Comparison of ENCODE assay signal across 9 mouse cellular contexts in genomic region chr5:86352966-86353365, GRCm38 (mm10). TPM values are rescaled to one million over a fixed set of nuclear protein-coding genes. Genes with fewer than 3 reads are reported as not detected.
A peak's percentile ranks its signal among the peaks of the same experiment; 100 is the strongest.
DNase-seq lines count a peak whose midpoint lies in the region; ATAC-seq and TF ChIP-seq lines count a peak whose summit lies in the region.
"Had no signal": no experiment of that assay in that cellular context is flagged by ENCODE, and none has a peak within 500 bp of the region (broad histone marks: within the 10 kb centered on the region; RNA-seq: fewer than 3 reads in every experiment).

No protein-coding gene starts in this region.

- TF ChIP-seq CTCF in MEL (IDR thresholded peaks at IDR 0.05 in 2 of 3, conservative IDR thresholded peaks at IDR 0.05 in 1 of 3; ENCODE audit: control insufficient read depth in 1 of 3, insufficient read depth in 1 of 3, low read depth in 2 of 3, low read length in 3 of 3, poor library complexity in 1 of 3, severe bottlenecking in 1 of 3), result peak in 2 of 3 experiments; percentile 29 to 53; a peak in 4 of 6 replicates

- H3K27ac ChIP-seq in kidney, embryonic 14.5 days (ENCODE audit: low read depth, low read length), result no peak overlapping the region
- no peak overlapping the region for H3K27ac ChIP-seq in MEL (ENCODE audit: control insufficient read depth, low read depth, low read length)
- no peak overlapping the region for H3K27ac ChIP-seq in forebrain, embryonic 15.5 days (replicated peaks)

- TF ChIP-seq POLR2A in MEL (IDR thresholded peaks at IDR 0.05; ENCODE audit: control insufficient read depth in 1 of 2, insufficient read depth in 1 of 2, low read depth in 1 of 2, low read length in 2 of 2, poor library complexity in 1 of 2), result no peak

- no peaks in the 10 kb centered on the region for H3K9me3 ChIP-seq in kidney, embryonic 14.5 days (ENCODE audit: control insufficient read depth, low read length)
- H3K9me3 ChIP-seq in MEL (replicated peaks; ENCODE audit: insufficient read depth, low read length), result no peaks in the 10 kb centered on the region
- no peaks in the 10 kb centered on the region for H3K9me3 ChIP-seq in forebrain, embryonic 15.5 days

- H3K27me3 ChIP-seq in kidney, embryonic 14.5 days (ENCODE audit: control insufficient read depth, insufficient read depth, low read length), result no peaks in the 10 kb centered on the region
- H3K27me3 ChIP-seq in MEL (ENCODE audit: control insufficient read depth in 1 of 2, insufficient read depth in 2 of 2, low read length in 2 of 2), result no peaks in the 10 kb centered on the region
- H3K27me3 ChIP-seq in forebrain, embryonic 15.5 days, result no peaks in the 10 kb centered on the region

- no peak overlapping the region for H3K4me3 ChIP-seq in kidney, embryonic 14.5 days (ENCODE audit: low read length)
- no peak overlapping the region for H3K4me3 ChIP-seq in MEL (ENCODE audit: control insufficient read depth in 1 of 2, insufficient read depth in 1 of 2, low read depth in 2 of 2, low read length in 2 of 2)
- H3K4me3 ChIP-seq in forebrain, embryonic 15.5 days, result no peak overlapping the region

- peak; percentile 2 for DNase-seq in kidney, adult 18-20 months
- peak; percentile 41 for DNase-seq in MEL (ENCODE audit: low read depth, low spot score)
- peak; percentile 10 for DNase-seq in brain, embryonic 18.5 days (ENCODE audit: low read depth, low spot score)
- DNase-seq in layer of hippocampus, postnatal 14 days (ENCODE audit: low spot score in 2 of 2), result peak; percentile 23 to 65
- no peak for DNase-seq in spleen, postnatal 10 days (ENCODE audit: low spot score in 2 of 2)
- no peak for DNase-seq in thymus, postnatal 36 days

- TF ChIP-seq RAD21 in MEL (IDR thresholded peaks at IDR 0.05; ENCODE audit: low read depth, low read length), result peak; percentile 48

- no peak for TF ChIP-seq EP300 in MEL (IDR thresholded peaks at IDR 0.05; ENCODE audit: low read depth in 1 of 2, low read length in 2 of 2)

- no peak for ATAC-seq in kidney, embryonic 14.5 days (ENCODE audit: low FRiP score, low TSS enrichment)
- ATAC-seq in forebrain, embryonic 15.5 days (replicated peaks), result peak; percentile 60

- H3K4me2 ChIP-seq in kidney, embryonic 14.5 days (replicated peaks; ENCODE audit: low read depth, low read length), result no peak overlapping the region
- no peak overlapping the region for H3K4me2 ChIP-seq in forebrain, embryonic 15.5 days (replicated peaks)

- H3K79me2 ChIP-seq in MEL (ENCODE audit: control insufficient read depth, insufficient read depth, low read length, poor library complexity), result no peaks in the 10 kb centered on the region

- H3K9ac ChIP-seq in kidney, embryonic 14.5 days (ENCODE audit: low read depth, low read length), result no peak overlapping the region
- H3K9ac ChIP-seq in MEL (ENCODE audit: control insufficient read depth, low read depth, low read length, poor library complexity, severe bottlenecking), result no peak overlapping the region
- H3K9ac ChIP-seq in forebrain, embryonic 15.5 days (replicated peaks), result no peak overlapping the region

- no peaks in the 10 kb centered on the region for H3K36me3 ChIP-seq in kidney, embryonic 14.5 days (ENCODE audit: control insufficient read depth, insufficient read depth, low read length)
- no peaks in the 10 kb centered on the region for H3K36me3 ChIP-seq in MEL (ENCODE audit: control insufficient read depth in 1 of 2, insufficient read depth in 2 of 2, low read length in 2 of 2)
- no peaks in the 10 kb centered on the region for H3K36me3 ChIP-seq in forebrain, embryonic 15.5 days

- 27% methylated on average over 7 of the region's 7 CpGs for WGBS in kidney, embryonic 14.5 days
- 21% methylated on average over 7 of the region's 7 CpGs for WGBS in forebrain, embryonic 15.5 days

- H3K4me1 ChIP-seq in kidney, embryonic 14.5 days (ENCODE audit: control insufficient read depth, insufficient read depth, low read length), result no peaks in the 10 kb centered on the region
- H3K4me1 ChIP-seq in MEL (ENCODE audit: control insufficient read depth in 1 of 2, insufficient read depth in 2 of 2, low read length in 2 of 2), result no peaks in the 10 kb centered on the region; a peak in 1 of 4 replicates
- H3K4me1 ChIP-seq in forebrain, embryonic 15.5 days, result no peaks in the 10 kb centered on the region

TF ChIP-seq in MEL, 35 proteins besides CTCF, POLR2A, EP300 and RAD21:
- TF ChIP-seq ELF1 (IDR thresholded peaks at IDR 0.05; ENCODE audit: low read depth, low read length) (no peak), USF1 (IDR thresholded peaks at IDR 0.05; ENCODE audit: low read depth, low read length) (no peak), GATA1 (IDR thresholded peaks at IDR 0.05; ENCODE audit: low read depth, low read length) (no peak), ZC3H11A (IDR thresholded peaks at IDR 0.05; ENCODE audit: low read depth, low read length) (peak; percentile 10; the same call in 1 of the 2 replicates), RCOR1 (IDR thresholded peaks at IDR 0.05; ENCODE audit: low read depth, low read length) (no peak), SMC3 (IDR thresholded peaks at IDR 0.05; ENCODE audit: low read depth, low read length) (peak; percentile 26), CHD1 (IDR thresholded peaks at IDR 0.05; ENCODE audit: low read depth, low read length) (no peak)

RNA-seq across cellular contexts. Expression of gene Tmprss11d, which starts 20.3 kb away (rescaled TPM):
- not detected in 2 replicates for polyA plus RNA-seq in kidney, embryonic 14.5 days (2014; fragmentation: Nextera tagmentation; extraction: Ambion mirVana)
- total RNA-seq in MEL (2012; rRNA removed), result not detected in 2 replicates
- not detected for polyA plus RNA-seq in MEL (2012; ENCODE audit: insufficient read depth in 1 of 2, insufficient read length in 2 of 2, low read depth in 1 of 2, low replicate concordance in 2 of 2, missing spikeins in 1 of 2)
- polyA plus RNA-seq in forebrain, embryonic 15.5 days (2015; fragmentation: Nextera tagmentation; extraction: Ambion mirVana), result not detected in 2 replicates
- not detected for total RNA-seq in layer of hippocampus, postnatal 14 days (2021)
- polyA plus RNA-seq: liver, embryonic 16.5 days had no signal

Comparison
In these comparisons a context has a peak if more than half of its experiments do, and no peak if none do; other contexts are left out.
1. DNase-seq: peak in kidney, adult 18-20 months (single experiment), MEL (single experiment), brain, embryonic 18.5 days (single experiment) and layer of hippocampus, postnatal 14 days (2 of 2); none in spleen, postnatal 10 days (0 of 2) and thymus, postnatal 36 days (0 of 2).